Mouse (Mus musculus) bone marrow macrophage, adult 2 months (primary cell): ENCODE measurements around the gene Stoml1. TPM values are rescaled to one million over a fixed set of nuclear protein-coding genes. Genes with fewer than 3 reads are reported as not detected.

ENCODE experiments used
- H3K27ac ChIP-seq: 2 replicates; pipeline ENCODE4 v1.5.1; 2012; ENCODE audit warnings: low read depth, low read length; ENCODE audit not compliant: insufficient read depth
- H3K4me1 ChIP-seq: 2 replicates; pipeline ENCODE4 v1.6.1; 2012; ENCODE audit warnings: low read length; ENCODE audit not compliant: control insufficient read depth, insufficient read depth
- H3K4me3 ChIP-seq: 2 replicates; pipeline ENCODE4 v1.5.1; 2012; ENCODE audit warnings: mild to moderate bottlenecking, low read length, moderate library complexity; ENCODE audit not compliant: insufficient read depth
- CTCF ChIP-seq: IDR thresholded peaks from 2 replicates; pipeline ENCODE4 v1.5.1; 2012; ENCODE audit warnings: low read depth, mild to moderate bottlenecking, low read length, moderate library complexity
- POLR2A ChIP-seq: IDR thresholded peaks from 2 replicates; pipeline ENCODE4 v1.6.1; 2012; ENCODE audit warnings: mild to moderate bottlenecking, low read depth, low read length, borderline replicate concordance
- polyA plus RNA-seq: library from polyadenylated mRNA; stranded (reverse); fragments of >200 nt; gene quantifications from 2 replicates; pipeline ENCODE4 v1.2.4, GENCODE M21; 2012; ENCODE audit not compliant: missing spikeins, insufficient read depth, insufficient read length

The Stoml1 gene
- polyA plus RNA-seq, 1 experiment: 21.3 TPM

DNA sequence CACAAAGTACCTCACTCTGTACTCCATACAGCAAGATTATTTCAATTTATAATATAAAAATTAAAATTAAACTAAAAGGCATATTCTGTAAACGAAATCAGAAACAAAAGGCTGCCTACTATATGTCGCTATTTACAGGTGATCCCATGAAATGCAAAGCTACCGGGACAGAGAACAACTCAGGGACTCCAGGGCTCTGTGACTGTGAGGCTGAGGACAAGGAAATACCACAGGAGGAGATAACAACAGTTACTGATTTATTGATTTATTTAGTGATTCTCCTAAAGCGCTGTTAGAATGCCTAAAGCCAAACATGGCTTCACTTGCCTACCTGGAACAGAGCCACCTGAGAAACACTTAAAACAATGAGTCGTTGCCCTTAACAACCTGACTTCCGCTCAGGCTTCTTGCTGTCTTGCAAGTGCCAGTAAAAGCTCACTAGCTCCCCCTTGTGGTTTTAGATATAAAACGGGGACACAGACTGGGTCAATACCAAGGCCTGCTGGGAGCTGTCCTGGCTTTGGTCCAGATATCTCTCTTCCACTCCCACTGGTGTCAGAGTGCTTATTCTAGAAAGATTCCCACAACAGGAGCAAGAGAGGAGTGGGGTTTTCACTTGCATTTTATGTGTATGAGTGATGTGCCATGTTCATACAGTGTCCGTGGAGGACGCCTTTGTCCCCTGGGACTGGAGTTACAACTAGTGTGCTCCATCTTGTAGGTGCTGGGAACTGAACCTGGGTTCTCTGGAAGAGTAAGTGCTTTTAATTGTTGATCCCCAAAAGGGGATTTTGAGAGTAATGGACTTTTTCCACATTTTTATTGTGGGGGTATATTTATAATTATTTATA lies 27.5 kb downstream of the Stoml1 start:
- Histone ChIP-seq H3K4me1 (peaks cover 16% of the 10 kb centered on the region), H3K4me3 (no peak overlapping the region), H3K27ac (no peak overlapping the region)
- no peak for TF ChIP-seq POLR2A
- peak; percentile 69 for TF ChIP-seq CTCF

DNA sequence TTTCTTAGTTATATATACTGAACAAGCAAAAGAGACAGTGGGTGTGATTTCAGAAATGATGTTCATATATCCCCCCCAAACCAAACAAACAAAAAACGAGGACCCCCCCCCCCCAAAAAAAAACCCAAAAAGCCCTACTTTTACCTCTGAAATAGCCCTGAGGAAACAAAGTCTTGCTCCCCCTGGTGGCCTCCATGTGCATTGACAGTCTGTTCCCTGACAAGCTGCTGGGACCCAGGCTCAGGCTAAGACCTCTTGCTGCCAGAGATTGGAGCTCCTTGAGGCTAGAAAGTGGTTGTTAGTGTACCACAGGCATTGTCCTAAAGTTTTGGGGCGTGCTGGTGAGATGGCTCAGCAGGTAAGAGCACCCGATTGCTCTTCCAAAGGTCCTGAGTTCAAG lies 28.6 kb downstream of the Stoml1 start:
- Histone ChIP-seq H3K4me3 (no peak overlapping the region), H3K4me1 (peaks cover 8% of the 10 kb centered on the region; the same call in 1 of the 2 replicates), H3K27ac (no peak overlapping the region)
- TF ChIP-seq CTCF: peak; percentile 36; the same call in 1 of the 2 replicates
- TF ChIP-seq POLR2A: no peak

DNA sequence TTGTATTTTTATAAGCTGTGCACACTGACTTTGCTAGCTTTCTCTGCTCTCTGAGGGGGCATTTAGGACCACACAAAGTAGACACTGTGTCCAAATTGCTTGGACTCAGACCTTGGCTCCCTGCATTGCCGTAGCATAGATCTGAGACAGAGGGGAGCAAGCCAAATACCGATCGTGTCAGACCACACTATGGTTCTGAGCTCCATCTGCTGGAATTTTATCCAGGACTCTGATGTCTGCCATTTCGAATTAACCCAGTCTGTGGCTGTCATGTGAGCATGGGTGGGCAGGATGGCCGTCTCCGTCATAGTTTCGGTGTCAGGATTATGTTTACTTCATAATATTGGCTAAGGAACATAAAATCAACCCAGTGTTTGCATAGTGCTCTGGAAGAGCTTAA lies 30.5 kb downstream of the Stoml1 start:
- peaks cover 8% of the 10 kb centered on the region; the same call in 1 of the 2 replicates for H3K4me1 ChIP-seq
- H3K27ac ChIP-seq: no peak overlapping the region
- no peak overlapping the region for H3K4me3 ChIP-seq
- no peak for TF ChIP-seq POLR2A
- TF ChIP-seq CTCF: no peak

DNA sequence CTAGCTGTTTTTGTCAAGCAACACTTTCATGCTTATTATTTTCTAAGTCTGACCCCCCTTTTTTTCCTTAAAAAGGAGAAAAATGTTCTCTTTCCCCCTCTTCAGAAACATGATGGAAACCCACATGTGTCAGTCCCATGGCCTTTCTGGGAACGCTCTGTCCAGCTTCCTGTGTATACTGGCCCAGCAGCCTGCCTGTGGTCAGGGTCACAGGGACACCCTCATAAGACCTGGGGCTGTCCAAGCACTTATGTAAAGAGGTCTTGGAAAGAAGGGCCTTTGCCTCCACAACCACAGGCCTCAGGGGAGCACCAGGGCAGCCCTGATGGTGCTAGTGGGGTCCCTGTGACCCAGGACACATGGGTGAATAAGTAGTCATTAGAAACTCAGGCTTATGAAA lies 36.1 kb downstream of the Stoml1 start:
- H3K4me3 ChIP-seq: no peak overlapping the region
- TF ChIP-seq CTCF (no peak), POLR2A (no peak)
- H3K27ac ChIP-seq: no peak overlapping the region
- H3K4me1 ChIP-seq: no peaks in the 10 kb centered on the region

DNA sequence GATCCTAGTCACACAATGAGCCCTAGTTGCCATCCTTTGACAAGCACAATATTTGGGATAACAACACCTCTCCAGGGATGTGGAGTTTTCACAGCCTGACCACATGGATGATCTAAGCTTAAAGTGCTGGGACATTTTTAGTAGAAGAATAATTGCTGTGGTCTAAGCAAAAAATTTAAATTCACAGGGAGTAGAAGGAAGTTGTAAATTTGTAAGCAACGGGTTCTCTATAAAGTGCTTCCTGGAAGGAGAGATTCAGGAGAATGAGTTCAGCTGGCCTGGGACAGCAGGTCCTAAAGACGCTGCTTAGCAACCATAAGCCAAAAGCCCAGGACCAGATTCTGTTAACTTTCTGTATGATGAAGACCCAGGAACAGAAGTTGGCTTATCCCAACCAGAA lies 36.9 kb downstream of the Stoml1 start:
- no peak overlapping the region for H3K27ac ChIP-seq
- no peaks in the 10 kb centered on the region for H3K4me1 ChIP-seq
- no peak overlapping the region for H3K4me3 ChIP-seq
- TF ChIP-seq CTCF (no peak), POLR2A (no peak)

DNA sequence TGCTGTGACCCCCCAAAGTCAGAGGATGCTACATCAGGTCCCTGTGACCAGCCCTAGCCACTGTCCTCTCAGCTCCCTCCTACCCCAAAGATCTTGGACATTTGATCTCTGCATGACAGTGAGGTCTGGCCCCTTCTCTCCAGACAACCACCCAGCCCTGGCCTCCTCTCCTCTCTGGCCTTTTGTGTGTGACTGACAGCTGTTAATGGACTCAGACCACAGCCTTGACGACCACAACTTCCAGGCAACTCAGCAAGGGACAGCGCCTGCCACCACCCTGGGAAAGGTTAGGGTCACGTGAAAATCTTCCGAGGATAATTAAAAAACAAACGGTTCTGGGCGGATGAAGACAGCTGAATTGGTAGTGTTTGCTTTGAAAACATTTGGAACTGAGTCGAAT lies 41.6 kb downstream of the Stoml1 start:
- no peaks in the 10 kb centered on the region for H3K4me1 ChIP-seq
- H3K4me3 ChIP-seq: no peak overlapping the region
- no peak for TF ChIP-seq POLR2A
- TF ChIP-seq CTCF: no peak
- no peak overlapping the region for H3K27ac ChIP-seq

DNA sequence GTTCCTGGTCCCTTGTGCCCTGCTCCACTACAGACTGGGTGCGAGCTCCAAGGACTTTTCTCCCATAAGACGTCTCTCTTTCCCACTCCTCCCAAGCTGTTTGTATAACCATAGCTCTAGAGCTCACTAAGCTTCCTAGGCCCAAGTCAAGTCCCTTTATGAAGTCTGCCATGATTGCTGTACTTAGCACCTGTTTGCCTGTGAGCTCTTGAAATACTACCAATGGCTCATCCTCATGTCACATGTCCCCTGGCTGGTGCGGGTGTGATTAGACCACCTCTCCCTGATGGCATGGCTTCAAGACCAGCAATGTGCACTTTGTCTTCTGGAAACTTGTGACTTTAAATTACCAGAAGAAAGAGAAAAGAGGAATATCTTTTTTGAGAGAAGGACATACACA lies 42.4 kb downstream of the Stoml1 start:
- TF ChIP-seq POLR2A: no peak
- no peak for TF ChIP-seq CTCF
- Histone ChIP-seq H3K4me1 (no peaks in the 10 kb centered on the region), H3K4me3 (no peak overlapping the region), H3K27ac (no peak overlapping the region)

DNA sequence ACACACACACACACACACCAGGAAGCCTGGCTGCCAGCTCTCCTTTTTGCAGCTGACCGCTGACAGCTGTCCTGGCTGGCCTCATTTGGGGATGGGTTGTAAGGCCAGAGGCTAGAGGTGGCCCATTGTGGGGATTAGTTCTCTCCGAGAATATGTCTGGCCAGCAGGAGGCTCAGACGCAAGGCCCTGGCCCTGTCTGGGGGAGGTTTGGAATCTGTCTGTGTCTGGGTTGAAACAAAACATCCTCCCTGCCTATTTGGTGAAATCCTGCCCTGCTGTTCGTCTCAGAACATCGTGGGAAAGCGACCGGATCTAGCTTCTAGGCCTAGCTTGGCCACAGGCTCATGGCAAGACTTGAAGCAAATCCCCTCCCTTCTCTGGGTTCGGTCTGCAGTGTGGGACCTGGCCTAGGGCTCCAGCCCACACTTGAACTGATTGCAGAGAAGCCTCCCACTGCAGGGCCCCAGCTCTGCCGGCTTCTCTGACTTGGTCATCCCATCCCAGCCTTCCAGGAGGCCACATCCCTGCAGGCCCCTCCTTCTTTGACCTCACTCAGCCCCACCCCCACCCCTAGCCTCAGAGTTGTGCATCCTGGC lies 42.9 kb downstream of the Stoml1 start:
- no peak for TF ChIP-seq POLR2A
- no peak for TF ChIP-seq CTCF
- Histone ChIP-seq H3K4me1 (no peaks in the 10 kb centered on the region), H3K4me3 (no peak overlapping the region), H3K27ac (no peak overlapping the region)

DNA sequence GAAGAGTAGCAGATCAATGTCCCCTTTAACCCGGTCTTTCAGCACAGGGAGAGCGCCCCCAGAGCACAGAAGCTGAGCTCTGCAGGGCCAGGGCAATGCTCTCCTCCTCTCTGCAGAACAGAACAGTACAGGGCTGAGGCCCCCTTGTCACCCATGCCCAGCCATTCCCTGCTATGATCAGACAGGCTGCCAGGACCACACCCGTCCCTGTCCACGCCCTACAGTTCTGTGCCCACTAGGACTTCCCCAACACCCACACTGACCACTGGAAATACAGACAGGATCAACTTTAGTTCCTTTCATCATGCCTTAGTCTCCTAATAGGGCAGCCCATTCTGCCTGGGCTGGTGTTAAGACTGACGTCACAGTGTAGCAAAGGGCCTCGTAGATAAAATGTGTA lies 44.1 kb downstream of the Stoml1 start:
- H3K4me1 ChIP-seq: no peaks in the 10 kb centered on the region
- no peak overlapping the region for H3K27ac ChIP-seq
- TF ChIP-seq CTCF: no peak
- TF ChIP-seq POLR2A: no peak
- no peak overlapping the region for H3K4me3 ChIP-seq

DNA sequence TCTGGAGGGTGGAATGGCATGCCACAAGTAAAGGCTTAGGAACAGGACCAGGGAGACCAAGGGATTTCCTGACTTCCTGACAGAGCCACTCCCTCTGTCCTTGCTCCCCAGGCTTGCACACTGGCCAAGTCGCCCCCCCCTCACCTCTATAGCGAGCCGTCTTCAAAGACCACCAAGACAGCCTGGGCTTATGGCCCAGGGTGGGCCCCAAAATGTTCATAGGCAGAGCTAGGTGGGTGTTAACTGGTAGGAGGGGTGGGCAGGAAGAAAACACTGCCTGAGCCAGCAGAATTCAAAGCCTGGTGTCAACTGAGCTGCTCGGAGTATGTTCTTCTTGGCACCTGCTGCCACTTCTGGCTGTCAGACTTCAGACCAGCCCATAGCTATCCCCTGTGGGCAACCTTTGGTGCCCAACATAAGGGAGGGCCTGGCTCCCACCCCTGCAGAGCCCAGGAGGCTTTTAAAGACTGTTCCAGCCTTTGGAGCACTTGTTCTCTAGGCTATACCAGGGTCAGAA lies 45.1 kb downstream of the Stoml1 start:
- no peak for TF ChIP-seq CTCF
- TF ChIP-seq POLR2A: no peak
- Histone ChIP-seq H3K4me1 (no peaks in the 10 kb centered on the region), H3K27ac (no peak overlapping the region), H3K4me3 (no peak overlapping the region)
